Mouse (Mus musculus) heart, postnatal 25 days (tissue): ENCODE results near the gene Cyb5r3. TPM values are rescaled to one million over a fixed set of nuclear protein-coding genes. Genes with fewer than 3 reads are reported as not detected.
A peak's percentile ranks its signal among the peaks of the same experiment; 100 is the strongest.

Experiments
- DNase-seq: peaks from one replicate; pipeline ENCODE4 v3.0.0; 2022; ENCODE audit warnings: low spot score
- intact Hi-C: fragments of 180-260 bp; cut with DNase I; formaldehyde crosslinking; loops from one replicate; pipeline ENCODE4 v1.15.1; 2025
- total RNA-seq, 2 experiments: library from RNA; stranded (reverse); gene quantifications; 2 replicates each; pipeline ENCODE4 v1.2.3; 2021

The Cyb5r3 gene
- total RNA-seq, 2 experiments from 2014 or later: 80.4 to 85.5 TPM

- intact Hi-C loops: loop anchor here (5.0 kb wide), 1 partner anchor 84 kb away; no protein-coding TSS in a partner anchor
Observed at GRCm38 (mm10) chr15:83118360-83118759, 54.0 kb downstream of the Cyb5r3 start.

GRCm38 (mm10) chr15:83115071-83115470 lies 57.3 kb downstream of the Cyb5r3 start:
- no peak for DNase-seq
- intact Hi-C loops: loop anchor here (5.0 kb wide), 1 partner anchor 87 kb away; no protein-coding TSS in a partner anchor

More at GRCm38 (mm10) chr15:83118360-83118759, 54.0 kb downstream of the Cyb5r3 start:
- no peak for DNase-seq

- DNase-seq: no peak
- intact Hi-C loops: loop anchor here (5.0 kb wide), 1 partner anchor 307 kb away; no protein-coding TSS in a partner anchor
Observed at GRCm38 (mm10) chr15:83114106-83114505, 58.3 kb downstream of the Cyb5r3 start.

GRCm38 (mm10) chr15:83112898-83113297 lies 59.5 kb downstream of the Cyb5r3 start:
- peak; percentile 41 for DNase-seq
- intact Hi-C loops: loop anchor here (5.0 kb wide), 1 partner anchor 306 kb away; no protein-coding TSS in a partner anchor

- intact Hi-C loops: loop anchor here (5.0 kb wide), 1 partner anchor 305 kb away; no protein-coding TSS in a partner anchor
- DNase-seq: no peak
Observed at GRCm38 (mm10) chr15:83111874-83112273, 60.5 kb downstream of the Cyb5r3 start.

- intact Hi-C loops: loop anchor here (5.0 kb wide), 1 partner anchor 304 kb away; no protein-coding TSS in a partner anchor
- no peak for DNase-seq
Observed at GRCm38 (mm10) chr15:83111290-83111689, 61.1 kb downstream of the Cyb5r3 start.

- intact Hi-C loops: no loop called here
- no peak for DNase-seq
Observed at GRCm38 (mm10) chr15:83107814-83108213, 64.6 kb downstream of the Cyb5r3 start.

GRCm38 (mm10) chr15:83106426-83106825 lies 66.0 kb downstream of the Cyb5r3 start:
- DNase-seq: no peak
- intact Hi-C loops: no loop called here

Other genes with a start within 250 kb of the Cyb5r3 start
- gene Tcf20, start 184.7 kb downstream of the Cyb5r3 start, total RNA-seq: 10 to 100 TPM; 52.2 to 55.8 TPM
- gene Nfam1, start 139.3 kb downstream of the Cyb5r3 start, total RNA-seq: 1 to 10 TPM; 2.9 TPM
- 10 to 100 TPM; 40.5 to 44.8 TPM for gene Serhl, start 83.1 kb downstream of the Cyb5r3 start, total RNA-seq
- gene Rrp7a, start 49.8 kb downstream of the Cyb5r3 start, total RNA-seq: 10 to 100 TPM; 40.3 to 41.9 TPM
- gene Poldip3, start 23.2 kb downstream of the Cyb5r3 start, total RNA-seq: 10 to 100 TPM; 27.3 to 29.8 TPM
- 1 to 10 TPM; 4.8 to 6.5 TPM for gene A4galt, start 79.2 kb upstream of the Cyb5r3 start, total RNA-seq
- 10 to 100 TPM in 1 of 2 experiments, 1 to 10 TPM in 1; 8.7 to 10.3 TPM for gene Arfgap3, start 177.7 kb upstream of the Cyb5r3 start, total RNA-seq